Mouse (Mus musculus) CH12.LX (cell line): Measurements from ENCODE around the gene Ctsl.

Experiments
- CTCF ChIP-seq, 2 experiments: IDR thresholded peaks in 1 of 2; conservative IDR thresholded peaks in 1 of 2; 2 replicates each; pipeline ENCODE4 v1.5.1; 2011 to 2012; ENCODE audit warnings: low read depth in 2 of 2, low read length in 2 of 2, improper control_type of control experiment in 1 of 2, inconsistent platforms in 1 of 2, mild to moderate bottlenecking in 1 of 2, moderate library complexity in 1 of 2
- SMC3 ChIP-seq: IDR thresholded peaks from 2 replicates; pipeline ENCODE4 v1.6.1; 2011; ENCODE audit warnings: low read depth, low read length, improper control_type of control experiment

DNA sequence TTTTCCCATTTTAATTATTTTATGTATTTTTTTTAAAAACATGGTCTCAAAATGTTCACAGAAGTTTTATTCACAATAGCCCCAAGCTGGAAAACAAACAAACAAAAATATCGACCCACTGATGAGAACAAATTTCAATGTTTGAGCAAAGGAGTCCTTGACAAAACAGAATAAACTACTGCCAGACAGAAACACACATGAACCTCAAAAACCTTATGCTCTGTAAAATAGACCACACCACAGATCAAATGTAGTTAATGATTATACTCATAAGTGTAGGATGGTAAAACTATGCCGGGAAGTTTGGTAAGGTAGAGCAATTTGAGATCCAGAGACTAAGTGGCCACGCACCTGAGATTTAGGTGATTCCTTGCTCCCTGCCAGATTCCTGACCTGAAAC is 37.6 kb downstream of the Ctsl start:
- no peak for TF ChIP-seq SMC3
- no peak for TF ChIP-seq CTCF (conservative IDR thresholded peaks at IDR 0.05 in 1 of 2, IDR thresholded peaks at IDR 0.05 in 1 of 2; ENCODE audit: low read depth in 2 of 2, low read length in 2 of 2)
